Mouse (Mus musculus) neural tube, embryonic 11.5 days (tissue): Measurements from ENCODE around the gene Oas1d. TPM values are rescaled to one million over a fixed set of nuclear protein-coding genes. Genes with fewer than 3 reads are reported as not detected.

Source experiments
- ATAC-seq: fragments of 200-750 bp; cut with Nextera tagmentation; 2 replicates; pipeline ENCODE4 v1.8.0; 2017; ENCODE audit warnings: moderate number of reproducible peaks, mild to moderate bottlenecking, moderate TSS enrichment, moderate library complexity; ENCODE audit not compliant: insufficient read depth, low FRiP score, low TSS enrichment
- DNase-seq: peaks from one replicate; pipeline ENCODE4 v3.0.0-alpha.2; 2015; ENCODE audit warnings: low spot score
- H3K27ac ChIP-seq: fragments of 300-500 bp; sonication (generic); 2 replicates; pipeline ENCODE4 v1.5.1; 2014; ENCODE audit warnings: low read depth, mild to moderate bottlenecking, low read length
- H3K27me3 ChIP-seq: fragments of 300-500 bp; sonication (generic); 2 replicates; pipeline ENCODE4 v1.6.1; 2014; ENCODE audit warnings: mild to moderate bottlenecking, low read length, mixed read lengths; ENCODE audit not compliant: control insufficient read depth, insufficient read depth
- H3K36me3 ChIP-seq: fragments of 300-500 bp; sonication (generic); 2 replicates; pipeline ENCODE4 v1.6.1; 2014; ENCODE audit warnings: mild to moderate bottlenecking, low read length, moderate library complexity, mixed read lengths; ENCODE audit not compliant: control insufficient read depth, insufficient read depth
- H3K4me1 ChIP-seq: fragments of 300-500 bp; sonication (generic); 2 replicates; pipeline ENCODE4 v1.6.1; 2014; ENCODE audit warnings: low read length, mixed read lengths; ENCODE audit not compliant: control insufficient read depth, insufficient read depth
- H3K4me2 ChIP-seq: fragments of 300-500 bp; sonication (generic); 2 replicates; pipeline ENCODE4 v1.6.1; 2014; ENCODE audit warnings: low read depth, mild to moderate bottlenecking, moderate library complexity
- H3K4me3 ChIP-seq: fragments of 300-500 bp; sonication (generic); 2 replicates; pipeline ENCODE4 v1.5.1; 2014; ENCODE audit warnings: low read depth, low read length
- H3K9ac ChIP-seq: fragments of 300-500 bp; sonication (generic); 2 replicates; pipeline ENCODE4 v1.6.1; 2014; ENCODE audit warnings: mild to moderate bottlenecking, low read length
- H3K9me3 ChIP-seq: fragments of 300-500 bp; sonication (generic); 2 replicates; pipeline ENCODE4 v1.6.1; 2016; ENCODE audit warnings: low read length; ENCODE audit not compliant: control insufficient read depth
- WGBS: fragments of 180-500 bp; shearing (Covaris S2); extraction: QIAGEN DNeasy Blood & Tissue Kit; methylation state at CpG from one replicate; pipeline ENCODE4 v1.1.7; 2014; 5-methylcytosine and 5-hydroxymethylcytosine counted together
- polyA plus RNA-seq: library from polyadenylated mRNA; unstranded; fragments of >200 nt; fragmentation: Nextera tagmentation; extraction: Ambion mirVana; gene quantifications from 2 replicates; pipeline ENCODE4 v1.2.1, GENCODE M21; 2014

Gene Oas1d
- polyA plus RNA-seq, 1 experiment from 2014 or later: not detected

- Histone ChIP-seq H3K4me3 (no peak overlapping the region), H3K36me3 (no peaks in the 10 kb centered on the region), H3K9me3 (no peaks in the 10 kb centered on the region), H3K27me3 (no peaks in the 10 kb centered on the region), H3K4me1 (no peaks in the 10 kb centered on the region), H3K9ac (no peak overlapping the region), H3K27ac (no peak overlapping the region), H3K4me2 (no peak overlapping the region)
- ATAC-seq (no peak), DNase-seq (no peak)
- 75% methylated on average over 10 of the region's 10 CpGs for WGBS
These were observed 27.7 kb downstream of the Oas1d start for GRCm38 (mm10) chr5:120942076-120942475.

GRCm38 (mm10) chr5:120952242-120952770 lies 38.0 kb downstream of the Oas1d start:
- Histone ChIP-seq H3K4me2 (no peak overlapping the region), H3K36me3 (no peaks in the 10 kb centered on the region), H3K9ac (no peak overlapping the region), H3K4me3 (no peak overlapping the region), H3K9me3 (no peaks in the 10 kb centered on the region), H3K4me1 (no peaks in the 10 kb centered on the region), H3K27me3 (no peaks in the 10 kb centered on the region), H3K27ac (no peak overlapping the region)
- WGBS: 72% methylated on average over 10 of the region's 10 CpGs
- ATAC-seq (no peak), DNase-seq (no peak)

- no peak overlapping the region for H3K9ac ChIP-seq
- DNase-seq (peak; percentile 65), ATAC-seq (no peak)
- no peak overlapping the region for H3K4me3 ChIP-seq
- no peaks in the 10 kb centered on the region for H3K36me3 ChIP-seq
- H3K9me3 ChIP-seq: no peaks in the 10 kb centered on the region
- no peaks in the 10 kb centered on the region for H3K4me1 ChIP-seq
- no peak overlapping the region for H3K4me2 ChIP-seq
- no peaks in the 10 kb centered on the region for H3K27me3 ChIP-seq
- H3K27ac ChIP-seq: no peak overlapping the region
- 16% methylated on average over 5 of the region's 5 CpGs for WGBS
These were observed 39.6 kb downstream of the Oas1d start for GRCm38 (mm10) chr5:120953974-120954373.

- Histone ChIP-seq H3K27me3 (no peaks in the 10 kb centered on the region), H3K36me3 (no peaks in the 10 kb centered on the region), H3K9me3 (no peaks in the 10 kb centered on the region), H3K4me2 (no peak overlapping the region), H3K4me3 (no peak overlapping the region), H3K27ac (no peak overlapping the region), H3K4me1 (no peaks in the 10 kb centered on the region), H3K9ac (no peak overlapping the region)
- no peak for ATAC-seq
- no peak for DNase-seq
- 60% methylated on average over 4 of the region's 4 CpGs for WGBS
These were observed 46.7 kb downstream of the Oas1d start for GRCm38 (mm10) chr5:120961004-120961403.

GRCm38 (mm10) chr5:120966156-120966555 lies 51.8 kb downstream of the Oas1d start:
- Histone ChIP-seq H3K36me3 (no peaks in the 10 kb centered on the region), H3K9me3 (no peaks in the 10 kb centered on the region), H3K27me3 (no peaks in the 10 kb centered on the region), H3K27ac (no peak overlapping the region), H3K4me2 (no peak overlapping the region), H3K4me3 (no peak overlapping the region), H3K9ac (no peak overlapping the region), H3K4me1 (no peaks in the 10 kb centered on the region)
- no peak for DNase-seq
- ATAC-seq: no peak
- WGBS: 64% methylated on average over 4 of the region's 4 CpGs

GRCm38 (mm10) chr5:120966894-120967293 lies 52.6 kb downstream of the Oas1d start:
- Histone ChIP-seq H3K4me2 (no peak overlapping the region), H3K9me3 (no peaks in the 10 kb centered on the region), H3K36me3 (no peaks in the 10 kb centered on the region), H3K9ac (no peak overlapping the region), H3K4me1 (no peaks in the 10 kb centered on the region), H3K27me3 (no peaks in the 10 kb centered on the region), H3K4me3 (no peak overlapping the region), H3K27ac (no peak overlapping the region)
- DNase-seq: no peak
- no peak for ATAC-seq
- WGBS: 84% methylated on average over 8 of the region's 8 CpGs

GRCm38 (mm10) chr5:120967355-120968133 lies 53.2 kb downstream of the Oas1d start:
- H3K4me3 ChIP-seq: no peak overlapping the region
- no peaks in the 10 kb centered on the region for H3K9me3 ChIP-seq
- no peaks in the 10 kb centered on the region for H3K36me3 ChIP-seq
- no peak overlapping the region for H3K9ac ChIP-seq
- H3K27ac ChIP-seq: no peak overlapping the region
- H3K4me1 ChIP-seq: no peaks in the 10 kb centered on the region
- ATAC-seq (no peak), DNase-seq (no peak)
- H3K27me3 ChIP-seq: no peaks in the 10 kb centered on the region
- WGBS: 74% methylated on average over 13 of the region's 13 CpGs
- H3K4me2 ChIP-seq: no peak overlapping the region

GRCm38 (mm10) chr5:120968134-120968532 lies 53.8 kb downstream of the Oas1d start:
- Histone ChIP-seq H3K27ac (no peak overlapping the region), H3K9me3 (no peaks in the 10 kb centered on the region), H3K9ac (no peak overlapping the region), H3K4me2 (no peak overlapping the region), H3K36me3 (no peaks in the 10 kb centered on the region), H3K4me3 (no peak overlapping the region), H3K27me3 (no peaks in the 10 kb centered on the region), H3K4me1 (no peaks in the 10 kb centered on the region)
- no peak for ATAC-seq
- 74% methylated on average over 4 of the region's 4 CpGs for WGBS
- no peak for DNase-seq

- ATAC-seq (no peak), DNase-seq (no peak)
- H3K9me3 ChIP-seq: no peaks in the 10 kb centered on the region
- H3K27ac ChIP-seq: no peak overlapping the region
- no peak overlapping the region for H3K9ac ChIP-seq
- no peaks in the 10 kb centered on the region for H3K36me3 ChIP-seq
- H3K27me3 ChIP-seq: no peaks in the 10 kb centered on the region
- WGBS: 89% methylated on average over 8 of the region's 8 CpGs
- no peaks in the 10 kb centered on the region for H3K4me1 ChIP-seq
- H3K4me3 ChIP-seq: no peak overlapping the region
- no peak overlapping the region for H3K4me2 ChIP-seq
These were observed 54.5 kb downstream of the Oas1d start for GRCm38 (mm10) chr5:120968799-120969198.
